Mouse (Mus musculus): ENCODE results near the gene Trp73. TPM values are rescaled to one million over a fixed set of nuclear protein-coding genes. Genes with fewer than 3 reads are reported as not detected.
A peak's percentile ranks its signal among the peaks of the same experiment; 100 is the strongest.

Trp73 gene
- total and polyA plus RNA-seq, 2 experiments from 2014 or later = not detected

- H3K4me3 ChIP-seq (ENCODE audit: low read depth, low read length) = no peak overlapping the region
- no peaks in the 10 kb centered on the region for H3K4me1 ChIP-seq (ENCODE audit: control insufficient read depth, insufficient read depth)
- no peaks in the 10 kb centered on the region for H3K36me3 ChIP-seq (replicated peaks; ENCODE audit: control insufficient read depth, insufficient read depth, low read length)
- no peak overlapping the region for H3K9ac ChIP-seq (replicated peaks; ENCODE audit: low read depth, low read length)
- H3K27me3 ChIP-seq (ENCODE audit: control insufficient read depth, insufficient read depth, low read length) = peaks cover 37% of the 10 kb centered on the region
- no peak for DNase-seq (ENCODE audit: low spot score)
- TF ChIP-seq CTCF (IDR thresholded peaks at IDR 0.05; ENCODE audit: low read depth) (peak; percentile 71), EP300 (IDR thresholded peaks at IDR 0.05; ENCODE audit: low read depth) (no peak)
- H3K9me3 ChIP-seq (replicated peaks; ENCODE audit: control insufficient read depth, low read length) = no peaks in the 10 kb centered on the region
- no peak overlapping the region for H3K4me2 ChIP-seq (ENCODE audit: low read depth, low read length)
- 22% methylated on average over 5 of the region's 5 CpGs for WGBS
- no peak for ATAC-seq (ENCODE audit: insufficient read depth, low read depth)
- no peak overlapping the region for H3K27ac ChIP-seq (ENCODE audit: low read depth)
Observed at GRCm38 (mm10) chr4:154167053-154167452, 27.0 kb upstream of the Trp73 start.

GRCm38 (mm10) chr4:154163296-154163695 is 23.3 kb upstream of the Trp73 start:
- no peak overlapping the region for H3K4me3 ChIP-seq (ENCODE audit: low read depth, low read length)
- H3K36me3 ChIP-seq (replicated peaks; ENCODE audit: control insufficient read depth, insufficient read depth, low read length) = peaks cover 4% of the 10 kb centered on the region
- peak; percentile 61 for DNase-seq (ENCODE audit: low spot score)
- H3K9me3 ChIP-seq (replicated peaks; ENCODE audit: control insufficient read depth, low read length) = no peaks in the 10 kb centered on the region
- H3K9ac ChIP-seq (replicated peaks; ENCODE audit: low read depth, low read length) = no peak overlapping the region
- no peak for ATAC-seq (ENCODE audit: insufficient read depth, low read depth)
- WGBS = 13% methylated on average over 7 of the region's 7 CpGs
- peaks cover 15% of the 10 kb centered on the region for H3K4me1 ChIP-seq (ENCODE audit: control insufficient read depth, insufficient read depth)
- TF ChIP-seq CTCF (IDR thresholded peaks at IDR 0.05; ENCODE audit: low read depth) = peak; percentile 88
- no peak for TF ChIP-seq EP300 (IDR thresholded peaks at IDR 0.05; ENCODE audit: low read depth)
- H3K27ac ChIP-seq (ENCODE audit: low read depth) = no peak overlapping the region
- no peaks in the 10 kb centered on the region for H3K27me3 ChIP-seq (ENCODE audit: control insufficient read depth, insufficient read depth, low read length)
- no peak overlapping the region for H3K4me2 ChIP-seq (ENCODE audit: low read depth, low read length)

GRCm38 (mm10) chr4:154160538-154161390 is 20.8 kb upstream of the Trp73 start, which contains the start of gene Tprgl:
Gene Tprgl (minus strand): TSS chr4:154160666.
- Histone ChIP-seq H3K27ac (ENCODE audit: low read depth) (peak within 1 kb of the TSS; percentile 87), H3K4me1 (ENCODE audit: control insufficient read depth, insufficient read depth) (peaks cover 15% of the 10 kb centered on the region), H3K9ac (replicated peaks; ENCODE audit: low read depth, low read length) (peak within 1 kb of the TSS; percentile 79), H3K4me2 (ENCODE audit: low read depth, low read length) (peak within 1 kb of the TSS; percentile 90), H3K36me3 (replicated peaks; ENCODE audit: control insufficient read depth, insufficient read depth, low read length) (peaks cover 30% of the 10 kb centered on the region), H3K9me3 (replicated peaks; ENCODE audit: control insufficient read depth, low read length) (no peaks in the 10 kb centered on the region), H3K4me3 (ENCODE audit: low read depth, low read length) (peak within 1 kb of the TSS; percentile 93), H3K27me3 (ENCODE audit: control insufficient read depth, insufficient read depth, low read length) (no peaks in the 10 kb centered on the region)
- 1% methylated on average over 50 of the region's 75 CpGs for WGBS
- no peak for TF ChIP-seq CTCF (IDR thresholded peaks at IDR 0.05; ENCODE audit: low read depth)
- TF ChIP-seq EP300 (IDR thresholded peaks at IDR 0.05; ENCODE audit: low read depth) = peak; percentile 83
- ATAC-seq (ENCODE audit: insufficient read depth, low read depth) (peak; percentile 97), DNase-seq (ENCODE audit: low spot score) (peak; percentile 97)

- TF ChIP-seq CTCF (IDR thresholded peaks at IDR 0.05; ENCODE audit: low read depth) (no peak), EP300 (IDR thresholded peaks at IDR 0.05; ENCODE audit: low read depth) (no peak)
- DNase-seq (ENCODE audit: low spot score) (no peak), ATAC-seq (ENCODE audit: insufficient read depth, low read depth) (peak; percentile 36)
- 2% methylated on average over 43 of the region's 47 CpGs for WGBS
- H3K4me2 ChIP-seq (ENCODE audit: low read depth, low read length) = peak overlapping the region; percentile 90
- peak overlapping the region; percentile 87 for H3K27ac ChIP-seq (ENCODE audit: low read depth)
- peak overlapping the region; percentile 93 for H3K4me3 ChIP-seq (ENCODE audit: low read depth, low read length)
- no peaks in the 10 kb centered on the region for H3K27me3 ChIP-seq (ENCODE audit: control insufficient read depth, insufficient read depth, low read length)
- H3K9me3 ChIP-seq (replicated peaks; ENCODE audit: control insufficient read depth, low read length) = no peaks in the 10 kb centered on the region
- peaks cover 37% of the 10 kb centered on the region for H3K36me3 ChIP-seq (replicated peaks; ENCODE audit: control insufficient read depth, insufficient read depth, low read length)
- peak overlapping the region; percentile 79 for H3K9ac ChIP-seq (replicated peaks; ENCODE audit: low read depth, low read length)
- H3K4me1 ChIP-seq (ENCODE audit: control insufficient read depth, insufficient read depth) = peaks cover 15% of the 10 kb centered on the region
Observed at GRCm38 (mm10) chr4:154159961-154160537, 20.0 kb upstream of the Trp73 start.

GRCm38 (mm10) chr4:154159002-154159401 is 19.0 kb upstream of the Trp73 start:
- no peak overlapping the region for H3K4me3 ChIP-seq (ENCODE audit: low read depth, low read length)
- no peak overlapping the region for H3K9ac ChIP-seq (replicated peaks; ENCODE audit: low read depth, low read length)
- peaks cover 45% of the 10 kb centered on the region for H3K36me3 ChIP-seq (replicated peaks; ENCODE audit: control insufficient read depth, insufficient read depth, low read length)
- no peaks in the 10 kb centered on the region for H3K27me3 ChIP-seq (ENCODE audit: control insufficient read depth, insufficient read depth, low read length)
- H3K27ac ChIP-seq (ENCODE audit: low read depth) = no peak overlapping the region
- 15% methylated on average over 6 of the region's 6 CpGs for WGBS
- no peak for TF ChIP-seq EP300 (IDR thresholded peaks at IDR 0.05; ENCODE audit: low read depth)
- peak; percentile 98 for TF ChIP-seq CTCF (IDR thresholded peaks at IDR 0.05; ENCODE audit: low read depth)
- ATAC-seq (ENCODE audit: insufficient read depth, low read depth) = 0 out of 2 replicates have a peak, but pooled peaks have one; percentile 24
- no peaks in the 10 kb centered on the region for H3K9me3 ChIP-seq (replicated peaks; ENCODE audit: control insufficient read depth, low read length)
- peaks cover 15% of the 10 kb centered on the region for H3K4me1 ChIP-seq (ENCODE audit: control insufficient read depth, insufficient read depth)
- DNase-seq (ENCODE audit: low spot score) = peak; percentile 61
- H3K4me2 ChIP-seq (ENCODE audit: low read depth, low read length) = peak overlapping the region; percentile 90

All from heart, postnatal 0 days (tissue).